Mouse (Mus musculus): Measurements from ENCODE around the gene Rpl24.

DNA sequence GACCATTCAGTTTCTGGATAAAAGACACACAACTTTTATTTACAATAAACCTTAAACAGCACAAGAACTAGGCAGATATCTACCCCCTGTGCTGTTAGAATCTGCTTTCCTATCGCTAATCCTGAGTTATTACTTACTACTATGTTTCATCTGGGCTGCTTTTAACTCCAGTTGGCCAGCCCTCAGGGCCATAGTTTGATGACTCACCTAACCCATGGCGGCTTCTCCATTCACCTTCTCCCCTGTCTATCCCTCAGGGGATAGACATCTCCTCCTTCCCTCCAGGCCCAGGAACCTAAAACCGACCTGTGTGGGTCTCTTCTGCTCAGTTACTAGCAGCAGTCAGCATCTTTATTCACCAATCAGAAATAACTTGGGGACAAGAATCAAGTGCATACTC is 19.9 kb downstream of the Rpl24 start:
- TF ChIP-seq CTCF (IDR thresholded peaks at IDR 0.05; ENCODE audit: control insufficient read depth, insufficient read depth, insufficient read length) (no peak), MYOD1 (IDR thresholded peaks at IDR 0.05; ENCODE audit: control insufficient read depth, insufficient read length, low read depth) (no peak), MAX (IDR thresholded peaks at IDR 0.05) (no peak), USF1 (IDR thresholded peaks at IDR 0.05; ENCODE audit: low read depth) (no peak), MYOG (IDR thresholded peaks at IDR 0.05; ENCODE audit: control insufficient read depth, extremely low read depth, insufficient read length) (no peak), CEBPB (IDR thresholded peaks at IDR 0.05; ENCODE audit: low read depth) (no peak), FOSL1 (IDR thresholded peaks at IDR 0.05; ENCODE audit: insufficient read depth, low read length, poor library complexity, severe bottlenecking) (no peak)

Measured in C2C12 (cell line).